Mouse (Mus musculus): ENCODE results near the gene Rnf216.

DNA sequence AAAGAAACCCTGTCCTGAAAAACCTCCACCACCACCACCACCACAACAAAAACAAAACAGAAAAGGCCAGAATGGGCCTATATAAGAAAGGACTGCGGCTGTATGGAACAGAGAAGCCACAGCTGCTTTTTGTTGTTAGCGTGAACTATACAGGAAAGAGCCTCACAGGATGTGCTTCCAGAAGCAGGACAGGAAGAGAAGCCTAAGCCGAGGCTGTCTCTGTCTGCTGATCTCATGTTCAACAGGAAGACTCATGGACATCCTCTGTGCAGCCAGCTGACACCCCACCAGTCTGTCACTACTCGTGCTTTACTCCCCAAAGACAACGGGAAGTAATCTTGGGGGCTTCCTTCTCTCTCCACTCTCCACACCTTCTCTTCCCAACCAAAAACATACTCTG is 95.4 kb downstream of the Rnf216 start:
- TF ChIP-seq EP300 (IDR thresholded peaks at IDR 0.05; ENCODE audit: low read length): no peak
- no peak for TF ChIP-seq POLR2A (IDR thresholded peaks at IDR 0.05; ENCODE audit: low read depth, low read length)
- TF ChIP-seq KAT2A (IDR thresholded peaks at IDR 0.05; ENCODE audit: insufficient replicate concordance, low read length): no peak
- TF ChIP-seq SMC3 (IDR thresholded peaks at IDR 0.05; ENCODE audit: low read depth, low read length): no peak

Data from CH12.LX (cell line).